Mouse (Mus musculus): ENCODE measurements around the gene Suox. TPM values are rescaled to one million over a fixed set of nuclear protein-coding genes. Genes with fewer than 3 reads are reported as not detected.

Suox gene
- polyA plus RNA-seq, 1 experiment from 2014 or later, result 10.5 TPM

DNA sequence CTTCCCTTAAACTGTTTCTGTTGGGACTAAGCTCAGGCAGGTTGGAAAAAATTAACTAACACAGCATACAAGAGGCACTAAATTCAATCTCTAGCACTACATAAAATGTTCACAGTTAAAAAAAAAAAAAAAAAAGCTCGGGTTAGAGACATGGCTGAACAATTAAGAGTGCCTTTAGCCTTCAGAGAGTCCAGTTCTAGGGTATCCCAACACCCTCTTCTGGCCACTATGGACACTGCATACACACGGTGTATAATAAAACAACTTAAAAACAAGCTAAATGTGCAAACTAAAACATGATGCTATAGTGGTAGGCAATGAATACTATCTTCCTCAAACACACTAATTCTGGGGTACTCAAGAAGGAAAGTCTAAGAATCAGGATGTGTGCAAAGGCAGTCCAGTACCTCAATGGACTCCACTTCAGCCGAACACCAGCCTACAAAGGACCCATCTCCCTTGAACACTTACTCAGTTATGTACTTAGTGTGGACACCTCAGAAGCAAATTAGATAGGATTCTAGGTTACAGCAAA lies 51.8 kb downstream of the Suox start:
- Histone ChIP-seq H3K4me3 (no peak overlapping the region), H3K9ac (no peak overlapping the region), H3K4me1 (peaks cover 21% of the 10 kb centered on the region), H3K27ac (no peak overlapping the region), H3K36me3 (peaks cover 32% of the 10 kb centered on the region), H3K9me3 (replicated peaks) (no peaks in the 10 kb centered on the region), H3K4me2 (no peak overlapping the region), H3K27me3 (replicated peaks) (no peaks in the 10 kb centered on the region)
- 59% methylated on average over 3 of the region's 3 CpGs for WGBS (ENCODE audit: insufficient replicate concordance)
- no peak for ATAC-seq

DNA sequence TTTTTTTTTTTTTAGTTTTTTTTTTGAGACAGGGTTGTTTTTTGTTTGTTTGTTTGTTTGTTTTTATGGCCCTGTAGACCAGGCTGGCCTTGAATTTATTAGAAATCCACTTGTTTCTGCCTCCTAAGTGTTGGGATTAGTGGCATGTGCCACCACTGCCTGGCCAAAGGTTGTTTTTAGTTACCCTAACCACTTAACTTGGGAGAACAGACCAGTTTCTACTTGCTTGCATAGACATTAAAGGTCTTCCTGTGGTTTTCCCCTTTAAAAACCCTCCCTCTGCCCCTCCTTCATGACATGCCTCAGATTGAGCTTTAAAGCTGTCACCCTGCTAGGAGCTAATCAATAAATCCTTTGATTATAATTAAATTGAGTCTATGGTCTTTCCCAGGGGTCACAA lies 53.6 kb downstream of the Suox start:
- no peak overlapping the region for H3K4me2 ChIP-seq

More for the DNA sequence above, 53.6 kb downstream of the Suox start:
- Histone ChIP-seq H3K27me3 (replicated peaks) (no peaks in the 10 kb centered on the region), H3K27ac (no peak overlapping the region), H3K4me3 (no peak overlapping the region), H3K9ac (no peak overlapping the region), H3K36me3 (peaks cover 27% of the 10 kb centered on the region), H3K4me1 (peaks cover 16% of the 10 kb centered on the region), H3K9me3 (replicated peaks) (no peaks in the 10 kb centered on the region)
- ATAC-seq, result no peak

Other genes with a start within 250 kb of the Suox start
- 34.9 and 40.3 TPM in 2 replicates for gene Smarcc2, start 214.8 kb downstream of the Suox start, polyA plus RNA-seq (2016; fragmentation: Nextera tagmentation; extraction: Ambion mirVana)
- gene Myl6, start 179.9 kb downstream of the Suox start, polyA plus RNA-seq (2016; fragmentation: Nextera tagmentation; extraction: Ambion mirVana), result 533 and 540 TPM in 2 replicates
- 1.3 and 1.6 TPM in 2 replicates for gene Myl6b, start 175.4 kb downstream of the Suox start, polyA plus RNA-seq (2016; fragmentation: Nextera tagmentation; extraction: Ambion mirVana)
- gene Esyt1, start 148.2 kb downstream of the Suox start, polyA plus RNA-seq (2016; fragmentation: Nextera tagmentation; extraction: Ambion mirVana), result 15.0 and 16.0 TPM in 2 replicates
- 7.7 and 8.1 TPM in 2 replicates for gene Zc3h10, start 126.3 kb downstream of the Suox start, polyA plus RNA-seq (2016; fragmentation: Nextera tagmentation; extraction: Ambion mirVana)
- gene Rpl41, start 124.8 kb downstream of the Suox start, polyA plus RNA-seq (2016; fragmentation: Nextera tagmentation; extraction: Ambion mirVana), result 2,924 and 3,037 TPM in 2 replicates
- 233 and 242 TPM in 2 replicates for gene Pa2g4, start 108.1 kb downstream of the Suox start, polyA plus RNA-seq (2016; fragmentation: Nextera tagmentation; extraction: Ambion mirVana)
- gene Erbb3, start 84.4 kb downstream of the Suox start, polyA plus RNA-seq (2016; fragmentation: Nextera tagmentation; extraction: Ambion mirVana), result 1.8 TPM in 2 replicates
- gene Rps26, start 47.3 kb downstream of the Suox start, polyA plus RNA-seq (2016; fragmentation: Nextera tagmentation; extraction: Ambion mirVana), result 555 and 561 TPM in 2 replicates
- 0.41 and 0.42 TPM in 2 replicates for gene Ikzf4, start 28.1 kb downstream of the Suox start, polyA plus RNA-seq (2016; fragmentation: Nextera tagmentation; extraction: Ambion mirVana)
- gene Rab5b, start 22.2 kb upstream of the Suox start, polyA plus RNA-seq (2016; fragmentation: Nextera tagmentation; extraction: Ambion mirVana), result 34.2 and 34.7 TPM in 2 replicates
- gene Pmel, start 30.1 kb upstream of the Suox start, polyA plus RNA-seq (2016; fragmentation: Nextera tagmentation; extraction: Ambion mirVana), result 0.36 and 0.43 TPM in 2 replicates
- 82.8 and 84.9 TPM in 2 replicates for gene Cdk2, start 31.0 kb upstream of the Suox start, polyA plus RNA-seq (2016; fragmentation: Nextera tagmentation; extraction: Ambion mirVana)
- 2.8 TPM in 2 replicates for gene Dgka, start 70.8 kb upstream of the Suox start, polyA plus RNA-seq (2016; fragmentation: Nextera tagmentation; extraction: Ambion mirVana)
- gene Pym1, start 73.8 kb upstream of the Suox start, polyA plus RNA-seq (2016; fragmentation: Nextera tagmentation; extraction: Ambion mirVana), result 25.8 and 26.8 TPM in 2 replicates
- 5.5 and 6.8 TPM in 2 replicates for gene Mmp19, start 116.8 kb upstream of the Suox start, polyA plus RNA-seq (2016; fragmentation: Nextera tagmentation; extraction: Ambion mirVana)
- gene Dnajc14, start 130.0 kb upstream of the Suox start, polyA plus RNA-seq (2016; fragmentation: Nextera tagmentation; extraction: Ambion mirVana), result 27.9 and 29.1 TPM in 2 replicates
- 3.7 and 3.9 TPM in 2 replicates for gene Tmem198b, start 130.3 kb upstream of the Suox start, polyA plus RNA-seq (2016; fragmentation: Nextera tagmentation; extraction: Ambion mirVana)
- gene Sarnp, start 143.3 kb upstream of the Suox start, polyA plus RNA-seq (2016; fragmentation: Nextera tagmentation; extraction: Ambion mirVana), result 154 and 161 TPM in 2 replicates
- 82.5 and 85.8 TPM in 2 replicates for gene Ormdl2, start 147.6 kb upstream of the Suox start, polyA plus RNA-seq (2016; fragmentation: Nextera tagmentation; extraction: Ambion mirVana)
- gene Gdf11, start 217.6 kb upstream of the Suox start, polyA plus RNA-seq (2016; fragmentation: Nextera tagmentation; extraction: Ambion mirVana), result 1.8 and 1.9 TPM in 2 replicates
- gene Cd63, start 226.9 kb upstream of the Suox start, polyA plus RNA-seq (2016; fragmentation: Nextera tagmentation; extraction: Ambion mirVana), result 127 and 129 TPM in 2 replicates
- 8.2 and 9.0 TPM in 2 replicates for gene Rdh5, start 248.8 kb upstream of the Suox start, polyA plus RNA-seq (2016; fragmentation: Nextera tagmentation; extraction: Ambion mirVana)
- gene Bloc1s1, start 250.0 kb upstream of the Suox start, polyA plus RNA-seq (2016; fragmentation: Nextera tagmentation; extraction: Ambion mirVana), result 82.5 and 83.0 TPM in 2 replicates